Mouse (Mus musculus) embryonic facial prominence, embryonic 15.5 days (tissue): ENCODE data around the gene Cnot4. TPM values are rescaled to one million over a fixed set of nuclear protein-coding genes. Genes with fewer than 3 reads are reported as not detected.
A peak's percentile ranks its signal among the peaks of the same experiment; 100 is the strongest.

Source experiments
- ATAC-seq: fragments of 200-750 bp; cut with Nextera tagmentation; 2 replicates; pipeline ENCODE4 v1.8.0; 2017; ENCODE audit warnings: low read depth, moderate TSS enrichment; ENCODE audit not compliant: insufficient number of reproducible peaks, low FRiP score, low TSS enrichment
- H3K27ac ChIP-seq: fragments of 300-500 bp; sonication (generic); replicated peaks from 2 replicates; pipeline ENCODE4 v1.5.1; 2015; ENCODE audit warnings: mild to moderate bottlenecking, inconsistent platforms
- H3K27me3 ChIP-seq: fragments of 300-500 bp; sonication (generic); 2 replicates; pipeline ENCODE4 v1.6.1; 2015; ENCODE audit warnings: inconsistent platforms
- H3K36me3 ChIP-seq: fragments of 300-500 bp; sonication (generic); 2 replicates; pipeline ENCODE4 v1.6.1; 2015; ENCODE audit warnings: mild to moderate bottlenecking, inconsistent platforms
- H3K4me1 ChIP-seq: fragments of 300-500 bp; sonication (generic); 2 replicates; pipeline ENCODE4 v1.6.1; 2015; ENCODE audit warnings: inconsistent platforms
- H3K4me2 ChIP-seq: fragments of 300-500 bp; sonication (generic); replicated peaks from 2 replicates; pipeline ENCODE4 v1.6.1; 2015; ENCODE audit warnings: mild to moderate bottlenecking, inconsistent platforms
- H3K4me3 ChIP-seq: fragments of 300-500 bp; sonication (generic); replicated peaks from 2 replicates; pipeline ENCODE4 v1.5.1; 2015; ENCODE audit warnings: mild to moderate bottlenecking, inconsistent platforms
- H3K9ac ChIP-seq: fragments of 300-500 bp; sonication (generic); 2 replicates; pipeline ENCODE4 v1.6.1; 2015; ENCODE audit warnings: inconsistent platforms
- H3K9me3 ChIP-seq: fragments of 300-500 bp; sonication (generic); replicated peaks from 2 replicates; pipeline ENCODE4 v1.6.1; 2016; ENCODE audit warnings: inconsistent platforms
- WGBS: fragments of 180-500 bp; shearing (Covaris S2); methylation state at CpG from one replicate; pipeline ENCODE4 v1.1.7; 2015; 5-methylcytosine and 5-hydroxymethylcytosine counted together
- polyA plus RNA-seq: library from polyadenylated mRNA; unstranded; fragments of >200 nt; fragmentation: Nextera tagmentation; extraction: Ambion mirVana; gene quantifications from 2 replicates; pipeline ENCODE4 v1.2.1, GENCODE M21; 2015

The Cnot4 gene
- polyA plus RNA-seq, 1 experiment from 2014 or later, result 29.7 TPM

GRCm38 (mm10) chr6:35033341-35033740, 100.2 kb downstream of the Cnot4 start:
- Histone ChIP-seq H3K4me3 (no peak overlapping the region), H3K4me1 (no peaks in the 10 kb centered on the region), H3K9ac (no peak overlapping the region), H3K27me3 (no peaks in the 10 kb centered on the region), H3K36me3 (peaks cover 8% of the 10 kb centered on the region; the same call in 1 of the 2 replicates), H3K4me2 (no peak overlapping the region), H3K9me3 (no peaks in the 10 kb centered on the region), H3K27ac (no peak overlapping the region)
- ATAC-seq, result no peak
- WGBS, result 94% methylated on average over 11 of the region's 11 CpGs

GRCm38 (mm10) chr6:35032704-35033103, 100.8 kb downstream of the Cnot4 start:
- WGBS, result 65% methylated on average over 2 of the region's 2 CpGs
- H3K4me3 ChIP-seq, result no peak overlapping the region
- no peak overlapping the region for H3K9ac ChIP-seq
- peaks cover 8% of the 10 kb centered on the region; the same call in 1 of the 2 replicates for H3K36me3 ChIP-seq
- no peak overlapping the region for H3K4me2 ChIP-seq
- H3K4me1 ChIP-seq, result 0 out of 2 replicates have a peak, but pooled peaks cover 2% of the 10 kb centered on the region
- H3K9me3 ChIP-seq, result no peaks in the 10 kb centered on the region
- ATAC-seq, result no peak
- no peak overlapping the region for H3K27ac ChIP-seq
- H3K27me3 ChIP-seq, result no peaks in the 10 kb centered on the region

- ATAC-seq, result no peak
- Histone ChIP-seq H3K9me3 (no peaks in the 10 kb centered on the region), H3K4me3 (no peak overlapping the region), H3K27me3 (no peaks in the 10 kb centered on the region), H3K4me2 (no peak overlapping the region), H3K9ac (no peak overlapping the region), H3K27ac (no peak overlapping the region), H3K4me1 (peaks cover 6% of the 10 kb centered on the region), H3K36me3 (no peaks in the 10 kb centered on the region)
- 95% methylated on average over 4 of the region's 4 CpGs for WGBS
Observed at GRCm38 (mm10) chr6:35030811-35031210, 102.7 kb downstream of the Cnot4 start.

GRCm38 (mm10) chr6:35030226-35030625, 103.3 kb downstream of the Cnot4 start:
- Histone ChIP-seq H3K9ac (no peak overlapping the region), H3K4me3 (no peak overlapping the region), H3K9me3 (no peaks in the 10 kb centered on the region), H3K27ac (no peak overlapping the region), H3K27me3 (no peaks in the 10 kb centered on the region), H3K4me1 (peaks cover 9% of the 10 kb centered on the region), H3K36me3 (no peaks in the 10 kb centered on the region), H3K4me2 (no peak overlapping the region)
- WGBS, result 83% methylated on average over 6 of the region's 6 CpGs
- no peak for ATAC-seq

GRCm38 (mm10) chr6:35028023-35028422, 105.5 kb downstream of the Cnot4 start:
- WGBS, result 97% methylated on average over 2 of the region's 2 CpGs
- Histone ChIP-seq H3K9me3 (no peaks in the 10 kb centered on the region), H3K4me3 (no peak overlapping the region), H3K9ac (no peak overlapping the region), H3K4me2 (no peak overlapping the region), H3K4me1 (peaks cover 24% of the 10 kb centered on the region), H3K27me3 (no peaks in the 10 kb centered on the region), H3K36me3 (peaks cover under 1% of the 10 kb centered on the region), H3K27ac (no peak overlapping the region)
- no peak for ATAC-seq

GRCm38 (mm10) chr6:35027257-35027656, 106.3 kb downstream of the Cnot4 start:
- Histone ChIP-seq H3K27ac (no peak overlapping the region), H3K36me3 (peaks cover 6% of the 10 kb centered on the region), H3K27me3 (no peaks in the 10 kb centered on the region), H3K9ac (no peak overlapping the region), H3K4me2 (no peak overlapping the region), H3K4me1 (peaks cover 24% of the 10 kb centered on the region), H3K9me3 (no peaks in the 10 kb centered on the region), H3K4me3 (no peak overlapping the region)
- ATAC-seq, result no peak
- 66% methylated on average over 6 of the region's 6 CpGs for WGBS

- no peaks in the 10 kb centered on the region for H3K9me3 ChIP-seq
- ATAC-seq, result no peak
- no peak overlapping the region for H3K4me2 ChIP-seq
- no peak overlapping the region for H3K27ac ChIP-seq
- H3K36me3 ChIP-seq, result peaks cover 3% of the 10 kb centered on the region; the same call in 1 of the 2 replicates
- WGBS, result 87% methylated on average over 5 of the region's 5 CpGs
- H3K27me3 ChIP-seq, result no peaks in the 10 kb centered on the region
- no peak overlapping the region for H3K4me3 ChIP-seq
- 0 out of 2 replicates have a peak, but pooled peaks cover 6% of the 10 kb centered on the region for H3K4me1 ChIP-seq
- no peak overlapping the region for H3K9ac ChIP-seq
Observed at GRCm38 (mm10) chr6:35016624-35017023, 116.9 kb downstream of the Cnot4 start.

- no peak overlapping the region for H3K27ac ChIP-seq
- 52% methylated on average over 1 of the region's 1 CpGs for WGBS
Observed at GRCm38 (mm10) chr6:35011953-35012352, 121.6 kb downstream of the Cnot4 start.

GRCm38 (mm10) chr6:35010705-35011104, 122.8 kb downstream of the Cnot4 start:
- Histone ChIP-seq H3K4me1 (0 out of 2 replicates have a peak, but pooled peaks cover 6% of the 10 kb centered on the region), H3K4me2 (no peak overlapping the region), H3K36me3 (no peaks in the 10 kb centered on the region), H3K9me3 (no peaks in the 10 kb centered on the region), H3K9ac (no peak overlapping the region), H3K27me3 (no peaks in the 10 kb centered on the region), H3K27ac (no peak overlapping the region), H3K4me3 (no peak overlapping the region)
- no peak for ATAC-seq
- 94% methylated on average over 5 of the region's 5 CpGs for WGBS

More at GRCm38 (mm10) chr6:35011953-35012352, 121.6 kb downstream of the Cnot4 start:
- no peaks in the 10 kb centered on the region for H3K36me3 ChIP-seq
- H3K9ac ChIP-seq, result no peak overlapping the region
- no peaks in the 10 kb centered on the region for H3K9me3 ChIP-seq
- H3K4me1 ChIP-seq, result 0 out of 2 replicates have a peak, but pooled peaks cover 6% of the 10 kb centered on the region
- H3K4me2 ChIP-seq, result no peak overlapping the region
- ATAC-seq, result no peak
- no peaks in the 10 kb centered on the region for H3K27me3 ChIP-seq
- no peak overlapping the region for H3K4me3 ChIP-seq

- Histone ChIP-seq H3K4me1 (peaks cover 8% of the 10 kb centered on the region; the same call in 1 of the 2 replicates), H3K27me3 (no peaks in the 10 kb centered on the region), H3K36me3 (no peaks in the 10 kb centered on the region), H3K4me2 (no peak overlapping the region), H3K9ac (no peak overlapping the region), H3K4me3 (no peak overlapping the region), H3K27ac (no peak overlapping the region), H3K9me3 (no peaks in the 10 kb centered on the region)
- no peak for ATAC-seq
- WGBS, result 59% methylated on average over 18 of the region's 18 CpGs
Observed at GRCm38 (mm10) chr6:35002261-35002669, 131.3 kb downstream of the Cnot4 start.

GRCm38 (mm10) chr6:34999101-34999500, 134.4 kb downstream of the Cnot4 start:
- H3K27me3 ChIP-seq, result no peaks in the 10 kb centered on the region
- no peak for ATAC-seq
- peak overlapping the region; percentile 34 for H3K4me2 ChIP-seq
- 9% methylated on average over 4 of the region's 4 CpGs for WGBS
- 0 out of 2 replicates have a peak overlapping the region, but pooled peaks have one; percentile 10 for H3K4me3 ChIP-seq
- H3K36me3 ChIP-seq, result no peaks in the 10 kb centered on the region
- no peak overlapping the region for H3K27ac ChIP-seq
- no peak overlapping the region for H3K9ac ChIP-seq
- no peaks in the 10 kb centered on the region for H3K9me3 ChIP-seq
- H3K4me1 ChIP-seq, result peaks cover 8% of the 10 kb centered on the region

GRCm38 (mm10) chr6:34996496-34996895, 137.0 kb downstream of the Cnot4 start:
- no peak overlapping the region for H3K9ac ChIP-seq
- H3K27ac ChIP-seq, result no peak overlapping the region
- H3K9me3 ChIP-seq, result no peaks in the 10 kb centered on the region
- ATAC-seq, result no peak
- WGBS, result 84% methylated on average over 4 of the region's 4 CpGs
- no peaks in the 10 kb centered on the region for H3K36me3 ChIP-seq
- peaks cover 8% of the 10 kb centered on the region for H3K4me1 ChIP-seq
- no peak overlapping the region for H3K4me3 ChIP-seq
- H3K4me2 ChIP-seq, result no peak overlapping the region
- H3K27me3 ChIP-seq, result no peaks in the 10 kb centered on the region
